Mouse (Mus musculus) testis, adult 2 months (tissue): ENCODE results near the gene Dynlrb1.

ENCODE experiments used
- CTCF ChIP-seq: fragments of 200-500 bp; IDR thresholded peaks from 2 replicates; pipeline ENCODE4 v1.5.1; 2012; ENCODE audit warnings: low read depth, mild to moderate bottlenecking, inconsistent platforms, low read length, moderate library complexity; ENCODE audit not compliant: control insufficient read depth, insufficient read depth, insufficient replicate concordance
- POLR2A ChIP-seq: fragments of 200-500 bp; IDR thresholded peaks from 2 replicates; pipeline ENCODE4 v1.6.1; 2012; ENCODE audit warnings: low read depth, mild to moderate bottlenecking, inconsistent platforms, low read length, moderate library complexity; ENCODE audit not compliant: control insufficient read depth

DNA sequence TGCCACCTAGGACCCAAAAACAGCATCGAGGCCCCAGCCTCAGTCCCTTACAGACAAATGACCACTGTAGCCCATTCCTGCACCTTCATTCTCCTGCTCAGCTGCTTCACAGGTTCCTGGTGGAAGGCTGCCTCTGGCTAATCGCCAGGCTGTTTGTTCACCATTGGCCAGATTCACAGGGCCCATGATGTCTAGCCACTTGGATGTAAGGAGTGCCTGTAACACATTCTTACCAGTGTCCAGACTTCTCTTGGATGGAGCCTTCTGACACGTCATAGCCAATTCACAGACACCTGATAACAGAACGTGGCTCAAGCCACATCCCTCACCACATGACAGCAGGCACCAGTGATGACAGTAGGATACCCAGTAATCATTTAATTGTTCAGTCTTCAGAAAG, 9.9 kb downstream of the Dynlrb1 start:
- no peak for TF ChIP-seq POLR2A
- no peak for TF ChIP-seq CTCF
